Mouse (Mus musculus): ENCODE data around the gene Acss3. TPM values are rescaled to one million over a fixed set of nuclear protein-coding genes. Genes with fewer than 3 reads are reported as not detected.

Acss3 gene
- polyA plus RNA-seq, 1 experiment: 0.37 TPM

DNA sequence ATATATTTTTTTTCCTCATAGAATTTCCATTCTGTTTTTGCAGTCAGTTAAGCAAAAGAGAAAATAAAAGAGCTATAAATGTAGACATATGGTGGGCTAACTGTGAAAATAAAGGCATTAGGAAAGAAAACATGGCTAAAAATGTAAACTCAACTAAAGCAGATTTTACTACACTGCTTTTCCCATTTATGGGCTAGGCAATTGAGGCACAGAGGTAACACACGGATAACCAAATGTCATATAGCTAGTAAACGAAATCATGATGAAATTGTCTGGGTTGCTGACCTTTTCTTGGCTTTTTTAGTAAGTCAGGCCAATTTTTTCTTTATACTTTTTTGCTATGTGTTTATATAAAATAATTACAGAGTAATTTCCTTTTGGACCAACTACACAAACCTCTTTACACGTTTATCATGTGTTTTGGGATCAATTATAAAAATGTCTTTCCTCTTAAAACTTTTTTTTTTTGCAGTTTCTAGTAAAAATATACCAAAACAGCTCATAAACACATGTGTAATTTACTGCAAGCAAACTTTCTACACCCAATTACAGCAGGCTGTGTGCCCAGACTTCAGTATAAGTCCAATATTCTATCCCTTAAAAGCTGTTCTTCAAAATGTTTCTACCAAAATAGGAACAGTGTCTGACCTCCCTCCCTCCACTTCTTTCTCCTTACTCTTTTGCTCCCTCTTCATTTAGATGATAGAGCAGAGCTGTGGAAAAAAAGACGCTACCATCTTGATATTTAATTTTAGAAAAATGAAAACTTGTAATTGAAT is 69.4 kb downstream of the Acss3 start:
- Histone ChIP-seq H3K36me3 (ENCODE audit: control insufficient read depth, insufficient read depth) (no peaks in the 10 kb centered on the region), H3K4me2 (ENCODE audit: low read depth) (no peak overlapping the region), H3K4me3 (no peak overlapping the region), H3K79me2 (ENCODE audit: control insufficient read depth, insufficient read depth) (no peaks in the 10 kb centered on the region), H3K27me3 (ENCODE audit: control insufficient read depth, insufficient read depth, insufficient read length) (no peaks in the 10 kb centered on the region), H3ac (ENCODE audit: control insufficient read depth, insufficient read length) (no peak overlapping the region)
- TF ChIP-seq REST (IDR thresholded peaks at IDR 0.05; ENCODE audit: insufficient read depth, insufficient read length) (no peak), USF1 (IDR thresholded peaks at IDR 0.05; ENCODE audit: low read depth) (no peak), CEBPB (IDR thresholded peaks at IDR 0.05; ENCODE audit: insufficient read depth, poor library complexity, severe bottlenecking) (no peak), MYOD1 (IDR thresholded peaks at IDR 0.05; ENCODE audit: control insufficient read depth in 1 of 3, insufficient read length in 2 of 3, low read depth in 2 of 3) (no peak), E2F4 (IDR thresholded peaks at IDR 0.05; ENCODE audit: insufficient read depth) (no peak), MYOG (IDR thresholded peaks at IDR 0.05; ENCODE audit: control insufficient read depth in 1 of 3, insufficient read depth in 1 of 3, insufficient read length in 2 of 3, low read depth in 2 of 3) (no peak), POLR2AphosphoS2 (IDR thresholded peaks at IDR 0.05; ENCODE audit: insufficient read length, low read depth) (no peak), POLR2A (IDR thresholded peaks at IDR 0.05; ENCODE audit: insufficient read length, low read depth) (no peak), TCF3 (IDR thresholded peaks at IDR 0.05; ENCODE audit: insufficient read length, low read depth) (no peak)

DNA sequence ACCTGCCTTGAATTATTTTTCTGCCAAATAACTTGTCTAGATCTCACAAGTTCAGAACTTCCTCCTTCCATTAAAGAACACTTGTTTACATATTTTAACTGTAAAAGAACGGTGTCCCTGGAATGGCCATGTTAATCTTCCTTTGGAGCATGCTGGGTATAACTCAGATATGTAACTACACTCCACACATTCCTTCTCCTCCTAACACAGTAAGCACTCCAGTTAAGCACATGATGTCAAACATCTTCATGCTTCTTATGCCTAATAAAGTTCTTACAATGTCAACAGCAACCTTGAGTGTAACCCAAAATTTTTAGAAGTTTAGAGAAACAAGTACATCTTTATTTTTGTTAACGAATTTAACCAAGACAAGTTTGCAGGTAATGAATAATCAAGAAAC is 73.0 kb downstream of the Acss3 start:
- TF ChIP-seq CEBPB (IDR thresholded peaks at IDR 0.05; ENCODE audit: insufficient read depth, poor library complexity, severe bottlenecking) (no peak), E2F4 (IDR thresholded peaks at IDR 0.05; ENCODE audit: insufficient read depth) (no peak), MYOG (IDR thresholded peaks at IDR 0.05; ENCODE audit: control insufficient read depth in 1 of 3, insufficient read depth in 1 of 3, insufficient read length in 2 of 3, low read depth in 2 of 3) (no peak), USF1 (IDR thresholded peaks at IDR 0.05; ENCODE audit: low read depth) (no peak), MAX (IDR thresholded peaks at IDR 0.05; ENCODE audit: low read depth) (no peak), REST (IDR thresholded peaks at IDR 0.05; ENCODE audit: insufficient read depth, insufficient read length) (no peak), POLR2A (IDR thresholded peaks at IDR 0.05; ENCODE audit: insufficient read length, low read depth) (no peak), TCF12 (IDR thresholded peaks at IDR 0.05; ENCODE audit: insufficient read depth, poor library complexity, severe bottlenecking) (no peak), POLR2AphosphoS2 (IDR thresholded peaks at IDR 0.05; ENCODE audit: insufficient read length, low read depth) (no peak)
- H3K36me3 ChIP-seq (ENCODE audit: control insufficient read depth, insufficient read depth): no peaks in the 10 kb centered on the region
- H3K27me3 ChIP-seq (ENCODE audit: control insufficient read depth, insufficient read depth, insufficient read length): no peaks in the 10 kb centered on the region
- H3K4me3 ChIP-seq: no peak overlapping the region
- no peaks in the 10 kb centered on the region for H3K79me2 ChIP-seq (ENCODE audit: control insufficient read depth, insufficient read depth)
- H3ac ChIP-seq (ENCODE audit: control insufficient read depth, insufficient read length): no peak overlapping the region
- no peak overlapping the region for H3K4me2 ChIP-seq (ENCODE audit: low read depth)

DNA sequence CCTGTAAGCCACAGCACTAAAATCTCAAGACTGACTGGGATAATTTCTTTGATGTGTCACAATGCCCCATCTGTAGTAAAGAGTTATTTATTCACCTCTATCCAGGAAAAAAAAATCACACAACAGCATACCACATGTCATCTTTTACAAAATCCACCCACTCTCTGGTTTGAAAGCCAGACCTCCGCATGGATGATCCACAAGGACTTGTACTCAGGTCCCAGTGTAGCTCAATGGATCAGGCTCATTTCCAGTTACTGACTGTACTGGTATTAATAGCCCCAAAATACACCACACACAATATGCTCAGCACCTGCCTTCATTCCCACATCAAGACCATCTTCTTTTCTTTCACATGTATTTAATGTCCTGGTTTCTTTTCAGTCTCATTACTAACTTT is 80.8 kb downstream of the Acss3 start:
- no peaks in the 10 kb centered on the region for H3K27me3 ChIP-seq (ENCODE audit: control insufficient read depth, insufficient read depth, insufficient read length)
- H3K4me2 ChIP-seq (ENCODE audit: low read depth): no peak overlapping the region
- no peaks in the 10 kb centered on the region for H3K36me3 ChIP-seq (ENCODE audit: control insufficient read depth, insufficient read depth)
- H3ac ChIP-seq (ENCODE audit: control insufficient read depth, insufficient read length): no peak overlapping the region
- no peak overlapping the region for H3K4me3 ChIP-seq
- TF ChIP-seq SRF (IDR thresholded peaks at IDR 0.05; ENCODE audit: control insufficient read depth, insufficient read length, low read depth): no peak
- TF ChIP-seq REST (IDR thresholded peaks at IDR 0.05; ENCODE audit: insufficient read depth, insufficient read length): no peak
- TF ChIP-seq E2F4 (IDR thresholded peaks at IDR 0.05; ENCODE audit: insufficient read depth): no peak
- no peak for TF ChIP-seq TCF12 (IDR thresholded peaks at IDR 0.05; ENCODE audit: insufficient read depth, poor library complexity, severe bottlenecking)
- no peak for TF ChIP-seq POLR2A (IDR thresholded peaks at IDR 0.05; ENCODE audit: insufficient read length, low read depth)
- TF ChIP-seq USF1 (IDR thresholded peaks at IDR 0.05; ENCODE audit: low read depth): no peak
- TF ChIP-seq CEBPB (IDR thresholded peaks at IDR 0.05; ENCODE audit: insufficient read depth, poor library complexity, severe bottlenecking): no peak
- TF ChIP-seq POLR2AphosphoS2 (IDR thresholded peaks at IDR 0.05; ENCODE audit: insufficient read length, low read depth): no peak
- TF ChIP-seq TCF3 (IDR thresholded peaks at IDR 0.05; ENCODE audit: insufficient read length, low read depth): no peak
- TF ChIP-seq MAX (IDR thresholded peaks at IDR 0.05; ENCODE audit: low read depth): no peak
- TF ChIP-seq MYOG (IDR thresholded peaks at IDR 0.05; ENCODE audit: control insufficient read depth in 1 of 3, insufficient read depth in 1 of 3, insufficient read length in 2 of 3, low read depth in 2 of 3): no peak
- TF ChIP-seq MYOD1 (IDR thresholded peaks at IDR 0.05; ENCODE audit: control insufficient read depth in 1 of 3, insufficient read length in 2 of 3, low read depth in 2 of 3): no peak
- H3K79me2 ChIP-seq (ENCODE audit: control insufficient read depth, insufficient read depth): no peaks in the 10 kb centered on the region

DNA sequence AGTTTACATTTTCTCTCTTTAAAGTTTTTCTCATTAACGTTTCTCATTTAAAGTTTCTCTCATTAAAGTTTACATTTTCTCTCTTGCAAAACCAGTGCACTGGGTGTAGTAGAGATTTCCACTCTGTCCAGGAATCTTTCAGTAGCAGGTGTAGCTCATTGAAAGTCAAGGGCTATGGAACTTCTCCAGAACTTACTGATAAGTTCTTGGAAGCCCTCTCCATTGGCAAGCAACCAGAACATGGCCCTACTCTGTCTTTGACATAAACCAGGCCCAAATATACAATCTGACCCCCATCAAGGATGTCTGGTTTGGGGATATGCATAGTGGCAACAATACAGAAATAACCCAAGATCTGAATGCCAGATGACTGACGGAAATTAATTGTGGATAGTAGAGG is 82.6 kb downstream of the Acss3 start:
- TF ChIP-seq MAX (IDR thresholded peaks at IDR 0.05; ENCODE audit: low read depth) (no peak), TCF3 (IDR thresholded peaks at IDR 0.05; ENCODE audit: insufficient read length, low read depth) (no peak), MYOD1 (IDR thresholded peaks at IDR 0.05; ENCODE audit: control insufficient read depth in 1 of 3, insufficient read length in 2 of 3, low read depth in 2 of 3) (no peak), USF1 (IDR thresholded peaks at IDR 0.05; ENCODE audit: low read depth) (no peak), MYOG (IDR thresholded peaks at IDR 0.05; ENCODE audit: control insufficient read depth in 1 of 3, insufficient read depth in 1 of 3, insufficient read length in 2 of 3, low read depth in 2 of 3) (no peak), E2F4 (IDR thresholded peaks at IDR 0.05; ENCODE audit: insufficient read depth) (no peak), SRF (IDR thresholded peaks at IDR 0.05; ENCODE audit: control insufficient read depth, insufficient read length, low read depth) (no peak), CEBPB (IDR thresholded peaks at IDR 0.05; ENCODE audit: insufficient read depth, poor library complexity, severe bottlenecking) (no peak), TCF12 (IDR thresholded peaks at IDR 0.05; ENCODE audit: insufficient read depth, poor library complexity, severe bottlenecking) (no peak), POLR2AphosphoS2 (IDR thresholded peaks at IDR 0.05; ENCODE audit: insufficient read length, low read depth) (no peak), REST (IDR thresholded peaks at IDR 0.05; ENCODE audit: insufficient read depth, insufficient read length) (no peak), POLR2A (IDR thresholded peaks at IDR 0.05; ENCODE audit: insufficient read length, low read depth) (no peak)
- H3K4me2 ChIP-seq (ENCODE audit: low read depth): no peak overlapping the region
- H3ac ChIP-seq (ENCODE audit: control insufficient read depth, insufficient read length): no peak overlapping the region
- no peaks in the 10 kb centered on the region for H3K27me3 ChIP-seq (ENCODE audit: control insufficient read depth, insufficient read depth, insufficient read length)
- H3K4me3 ChIP-seq: no peak overlapping the region
- H3K79me2 ChIP-seq (ENCODE audit: control insufficient read depth, insufficient read depth): no peaks in the 10 kb centered on the region
- H3K36me3 ChIP-seq (ENCODE audit: control insufficient read depth, insufficient read depth): no peaks in the 10 kb centered on the region

Data from myocyte (in vitro differentiated cells).